Mouse (Mus musculus) embryonic fibroblast, embryonic 13.5 days (primary cell): ENCODE measurements around the gene Wfikkn1.

Experiments
- CTCF ChIP-seq: IDR thresholded peaks from 2 replicates; pipeline ENCODE4 v1.5.1; 2011; ENCODE audit warnings: mild to moderate bottlenecking, control low read depth, low read length, moderate library complexity, borderline replicate concordance; ENCODE audit not compliant: insufficient read depth
- POLR2A ChIP-seq: IDR thresholded peaks from 2 replicates; pipeline ENCODE4 v1.6.1; 2011; ENCODE audit warnings: low read depth, mild to moderate bottlenecking, control low read depth, low read length, moderate library complexity

DNA sequence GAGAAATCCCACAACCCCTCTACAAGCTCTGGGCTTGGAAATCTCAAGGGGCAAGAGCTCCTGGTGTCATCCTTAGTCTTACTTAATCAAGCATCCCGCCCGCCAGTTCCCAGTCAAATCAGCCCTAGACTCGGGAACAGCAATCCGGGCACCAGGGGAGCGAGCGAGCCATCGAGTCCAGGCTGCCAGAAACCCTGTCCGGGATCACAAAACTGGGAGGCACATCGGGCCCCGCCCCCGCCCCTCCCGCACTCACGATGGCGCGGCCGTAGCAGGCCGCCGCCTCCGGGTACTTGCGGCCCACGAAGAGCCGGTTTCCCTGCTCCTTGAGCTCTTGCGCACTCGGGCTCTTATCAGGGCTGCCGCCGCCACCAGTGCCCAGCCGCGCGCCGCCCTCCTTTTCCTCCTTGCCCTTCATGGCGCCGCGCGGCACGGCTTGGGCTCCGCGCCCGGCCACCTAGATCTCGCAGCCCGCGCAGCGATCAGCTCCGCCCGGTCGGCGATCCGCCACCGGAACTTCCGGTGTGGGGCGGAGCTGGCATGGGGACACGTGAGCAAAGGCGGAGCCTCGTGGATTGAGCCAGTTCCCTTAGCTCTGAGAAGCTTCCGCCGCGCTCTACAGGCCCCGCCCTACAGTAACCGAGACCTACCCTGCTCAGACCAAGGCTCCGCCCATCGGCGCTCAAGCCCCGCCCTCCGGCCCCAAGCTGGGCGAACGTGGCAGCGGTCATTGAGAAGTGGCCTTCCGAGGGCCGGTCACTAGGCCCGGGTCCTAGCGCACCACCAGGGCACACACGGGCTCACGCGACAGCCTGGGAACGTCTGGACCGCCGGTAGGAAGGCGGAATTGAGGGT lies 48.0 kb downstream of the Wfikkn1 start:
- TF ChIP-seq POLR2A (peak; percentile 83), CTCF (no peak)
